Mouse (Mus musculus) thymus, adult 2 months (tissue): ENCODE results near the gene Clock. TPM values are rescaled to one million over a fixed set of nuclear protein-coding genes. Genes with fewer than 3 reads are reported as not detected.

ENCODE experiments used
- DNase-seq: peaks from one replicate; pipeline ENCODE4 v3.0.0; 2021
- H3K27ac ChIP-seq: fragments of 200-500 bp; 2 replicates; pipeline ENCODE4 v1.5.1; 2012; ENCODE audit warnings: low read length, control low read depth; ENCODE audit not compliant: control insufficient read depth, insufficient read depth
- H3K27me3 ChIP-seq: fragments of 200-500 bp; 2 replicates; pipeline ENCODE4 v1.6.1; 2012; ENCODE audit warnings: mild to moderate bottlenecking, low read length, moderate library complexity, mixed read lengths; ENCODE audit not compliant: control insufficient read depth, insufficient read depth
- H3K36me3 ChIP-seq: fragments of 200-500 bp; 2 replicates; pipeline ENCODE4 v1.6.1; 2012; ENCODE audit warnings: mild to moderate bottlenecking, low read length, moderate library complexity; ENCODE audit not compliant: control insufficient read depth, insufficient read depth
- H3K4me1 ChIP-seq: fragments of 200-500 bp; replicated peaks from 2 replicates; pipeline ENCODE4 v1.6.1; 2012; ENCODE audit warnings: low read length; ENCODE audit not compliant: control insufficient read depth, insufficient read depth
- H3K4me3 ChIP-seq: fragments of 200-500 bp; 2 replicates; pipeline ENCODE4 v1.5.1; 2012; ENCODE audit warnings: mild to moderate bottlenecking, low read length, control low read depth, moderate library complexity; ENCODE audit not compliant: control insufficient read depth, insufficient read depth
- CTCF ChIP-seq: fragments of 200-500 bp; IDR thresholded peaks from 2 replicates; pipeline ENCODE4 v1.5.1; 2012; ENCODE audit warnings: mild to moderate bottlenecking, control low read depth, low read length, moderate library complexity, borderline replicate concordance; ENCODE audit not compliant: control insufficient read depth, poor library complexity, insufficient read depth; ENCODE audit errors: extremely low read depth
- POLR2A ChIP-seq: fragments of 200-500 bp; IDR thresholded peaks from 2 replicates; pipeline ENCODE4 v1.6.1; 2012; ENCODE audit warnings: mild to moderate bottlenecking, low read length, control low read depth, moderate library complexity; ENCODE audit not compliant: control insufficient read depth, poor library complexity, insufficient read depth; ENCODE audit errors: extremely low read depth
- WGBS: fragments of 180-500 bp; shearing (Covaris S2); methylation state at CpG from one replicate; pipeline ENCODE4 v1.1.7; 2018; 5-methylcytosine and 5-hydroxymethylcytosine counted together
- polyA plus RNA-seq: library from polyadenylated mRNA; depleted of rRNA; stranded (reverse); fragments of >200 nt; gene quantifications from 2 replicates; pipeline ENCODE4 v1.2.3, GENCODE M21; 2012

Gene Clock
- polyA plus RNA-seq, 1 experiment, result 7.7 TPM

DNA sequence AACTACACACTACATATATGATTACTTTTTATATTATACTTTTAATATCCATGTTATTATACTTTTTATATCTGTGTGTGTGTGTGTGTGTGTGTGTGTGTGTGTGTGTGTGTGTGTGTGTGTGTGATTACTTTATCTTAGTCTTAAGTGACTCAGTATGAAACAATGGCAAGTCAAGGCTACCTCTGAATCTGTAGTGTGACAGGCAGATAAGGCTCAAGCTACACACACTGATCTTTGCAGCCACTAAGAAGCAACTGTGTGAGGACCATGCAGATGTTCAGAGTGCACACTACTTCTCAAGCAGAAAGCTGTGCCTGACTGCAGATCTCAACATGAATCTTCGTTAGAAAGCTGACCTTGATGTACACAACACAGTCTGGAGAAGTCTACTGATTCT lies 20.7 kb downstream of the Clock start:
- Histone ChIP-seq H3K4me3 (no peak overlapping the region), H3K27me3 (no peaks in the 10 kb centered on the region), H3K27ac (no peak overlapping the region), H3K36me3 (no peaks in the 10 kb centered on the region), H3K4me1 (no peaks in the 10 kb centered on the region)
- TF ChIP-seq CTCF (no peak), POLR2A (no peak)
- 96% methylated on average over 1 of the region's 1 CpGs for WGBS
- DNase-seq, result no peak

DNA sequence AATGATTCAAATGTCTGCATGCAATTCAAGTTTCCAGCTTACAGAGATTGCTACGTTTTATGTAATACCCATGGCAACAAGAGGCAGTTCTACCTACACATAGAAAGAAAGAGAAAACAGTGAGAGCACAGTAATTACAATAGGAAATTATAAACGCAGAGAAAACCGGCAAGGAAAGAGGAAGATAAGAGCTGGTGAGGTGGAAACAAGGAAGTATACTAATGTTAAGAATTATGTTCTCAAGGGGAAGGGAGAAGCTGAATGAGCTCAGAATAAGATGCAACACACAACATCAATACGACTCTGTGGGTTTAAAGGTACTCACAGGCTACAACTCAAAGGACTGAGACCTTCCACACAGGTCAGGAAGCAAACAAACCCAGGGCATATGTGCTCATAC lies 29.6 kb downstream of the Clock start:
- Histone ChIP-seq H3K27ac (no peak overlapping the region), H3K4me1 (no peaks in the 10 kb centered on the region), H3K27me3 (no peaks in the 10 kb centered on the region), H3K36me3 (no peaks in the 10 kb centered on the region), H3K4me3 (no peak overlapping the region)
- DNase-seq, result no peak
- TF ChIP-seq CTCF, result no peak
- no peak for TF ChIP-seq POLR2A
- 37% methylated on average over 4 of the region's 4 CpGs for WGBS

DNA sequence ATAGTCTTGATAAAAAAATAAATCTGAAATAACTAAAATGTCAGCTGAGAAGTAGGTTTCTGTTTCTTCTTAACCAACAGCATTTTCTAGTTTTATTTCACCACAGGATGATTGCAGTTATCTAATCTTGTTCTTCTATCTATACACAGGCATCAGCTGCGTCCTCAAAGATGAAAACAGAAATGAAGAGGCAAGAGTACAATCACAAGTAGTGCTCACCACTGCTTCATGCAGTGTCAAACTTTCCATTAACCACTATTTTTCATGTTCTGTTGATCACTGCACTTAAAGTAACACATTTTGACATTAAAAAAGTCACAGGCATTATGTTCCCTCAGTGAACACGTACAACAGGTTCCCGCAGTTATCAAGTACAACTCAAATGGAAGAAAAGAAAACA lies 53.6 kb downstream of the Clock start:
- 57% methylated on average over 3 of the region's 3 CpGs for WGBS
- TF ChIP-seq POLR2A, result no peak
- H3K4me1 ChIP-seq, result no peaks in the 10 kb centered on the region
- no peak overlapping the region for H3K27ac ChIP-seq
- no peaks in the 10 kb centered on the region for H3K27me3 ChIP-seq
- H3K36me3 ChIP-seq, result no peaks in the 10 kb centered on the region
- H3K4me3 ChIP-seq, result no peak overlapping the region
- DNase-seq, result no peak

DNA sequence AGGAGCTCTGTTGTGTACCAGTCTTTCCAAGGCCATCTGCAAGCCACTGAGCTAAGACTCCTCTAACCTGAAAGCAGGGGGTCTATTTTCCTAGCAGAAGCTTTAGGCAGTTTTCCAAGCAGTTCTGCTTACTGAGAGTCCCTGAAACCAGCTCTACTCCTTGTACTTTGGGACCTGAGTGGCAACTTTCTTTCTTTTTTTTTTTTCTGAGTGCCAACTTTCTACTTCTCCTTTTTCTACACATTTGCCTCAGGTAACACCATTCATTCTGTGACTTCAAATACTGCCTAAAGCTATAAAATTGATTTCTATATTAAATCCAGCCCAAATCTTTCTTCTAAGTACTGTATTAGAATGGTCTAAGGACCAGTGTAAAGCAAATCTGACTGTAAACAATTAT lies 58.1 kb downstream of the Clock start:
- no peak for DNase-seq
- no peak for TF ChIP-seq CTCF
- TF ChIP-seq POLR2A, result no peak
- Histone ChIP-seq H3K4me3 (no peak overlapping the region), H3K27me3 (no peaks in the 10 kb centered on the region), H3K36me3 (no peaks in the 10 kb centered on the region), H3K27ac (no peak overlapping the region), H3K4me1 (no peaks in the 10 kb centered on the region)

DNA sequence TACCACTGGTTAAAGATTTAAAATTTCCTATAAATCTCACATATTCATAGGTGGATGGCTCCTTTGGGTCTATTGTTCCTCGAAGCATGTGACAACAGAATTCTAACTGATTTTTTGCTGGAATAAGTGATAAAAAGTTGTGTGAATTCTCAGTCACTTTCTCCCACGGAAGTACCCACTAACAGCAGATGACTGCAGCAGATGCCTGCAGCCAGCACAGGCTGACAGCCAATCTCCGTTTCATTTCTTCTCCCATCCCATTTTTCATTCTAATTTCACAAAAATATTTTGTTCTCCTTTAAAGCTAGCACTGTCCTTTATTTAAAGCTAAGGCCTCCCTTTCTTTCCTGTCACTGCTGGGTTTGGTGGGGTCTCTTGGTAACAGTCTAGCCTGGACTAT lies 59.2 kb downstream of the Clock start:
- 97% methylated on average over 3 of the region's 3 CpGs for WGBS
- Histone ChIP-seq H3K4me1 (no peaks in the 10 kb centered on the region), H3K36me3 (no peaks in the 10 kb centered on the region), H3K27me3 (no peaks in the 10 kb centered on the region), H3K4me3 (no peak overlapping the region), H3K27ac (no peak overlapping the region)
- TF ChIP-seq POLR2A (no peak), CTCF (no peak)
- DNase-seq, result no peak

DNA sequence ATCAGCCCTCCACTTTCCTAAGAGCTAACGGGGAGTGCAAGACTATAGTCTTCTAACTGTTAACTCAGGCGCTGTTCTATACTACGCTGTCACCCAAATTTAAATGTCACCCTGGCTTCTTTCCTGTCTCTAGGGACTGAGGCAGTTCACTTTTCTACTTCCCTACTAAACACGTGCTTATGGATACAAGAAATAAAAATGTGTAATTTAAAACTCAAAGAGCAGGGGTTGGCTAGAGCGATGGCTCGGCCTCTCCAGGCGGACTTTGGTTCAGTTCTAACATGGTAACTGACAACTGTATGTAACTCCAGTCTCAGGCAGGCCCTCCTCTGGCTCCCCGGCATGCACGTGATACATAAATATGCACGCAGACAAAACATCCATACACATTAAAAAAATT lies 60.2 kb downstream of the Clock start:
- no peak overlapping the region for H3K27ac ChIP-seq
- 96% methylated on average over 10 of the region's 10 CpGs for WGBS
- no peak for TF ChIP-seq POLR2A
- TF ChIP-seq CTCF, result no peak
- H3K27me3 ChIP-seq, result no peaks in the 10 kb centered on the region
- no peaks in the 10 kb centered on the region for H3K4me1 ChIP-seq
- H3K36me3 ChIP-seq, result no peaks in the 10 kb centered on the region
- no peak for DNase-seq
- no peak overlapping the region for H3K4me3 ChIP-seq

DNA sequence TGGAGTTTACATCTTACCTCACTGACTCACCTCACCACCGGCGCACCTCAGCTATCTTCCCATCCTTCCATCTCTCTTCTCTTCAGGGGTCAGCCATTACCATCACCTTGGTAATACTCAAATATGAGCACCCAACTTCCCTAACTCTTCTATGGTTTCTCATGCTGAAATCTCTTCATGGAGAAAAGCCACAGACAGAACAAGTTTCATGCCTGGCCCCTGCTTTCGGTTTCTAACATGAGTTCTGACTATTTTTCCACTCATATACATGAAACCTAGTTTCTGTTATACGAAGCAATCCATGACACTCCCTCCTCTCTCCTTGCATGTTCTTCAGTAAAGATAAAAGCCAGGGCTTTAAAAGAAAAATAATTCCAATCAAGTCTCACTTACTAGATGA lies 60.7 kb downstream of the Clock start:
- no peaks in the 10 kb centered on the region for H3K4me1 ChIP-seq
- H3K4me3 ChIP-seq, result no peak overlapping the region
- TF ChIP-seq POLR2A, result no peak
- H3K27ac ChIP-seq, result no peak overlapping the region
- no peaks in the 10 kb centered on the region for H3K36me3 ChIP-seq
- DNase-seq, result no peak
- WGBS, result 94% methylated on average over 4 of the region's 4 CpGs
- H3K27me3 ChIP-seq, result no peaks in the 10 kb centered on the region

DNA sequence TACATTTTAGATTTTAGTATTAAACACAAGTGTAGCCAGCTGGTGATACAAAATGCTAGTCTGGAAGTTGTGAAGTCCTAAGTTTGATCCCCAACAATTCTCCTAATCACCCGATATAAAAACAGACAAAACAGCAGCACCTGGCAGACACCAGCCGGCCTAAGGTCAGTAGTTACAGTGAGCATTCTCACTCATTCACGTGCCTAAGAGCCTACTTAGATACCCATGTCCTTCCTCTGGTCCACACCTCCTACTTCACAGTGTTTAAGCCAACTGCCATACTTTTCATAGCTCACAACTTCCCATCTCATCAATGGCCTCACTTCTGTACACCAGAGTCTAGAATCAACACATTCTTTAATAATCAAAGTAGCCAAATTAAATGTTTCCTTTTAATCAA lies 61.3 kb downstream of the Clock start:
- no peak for DNase-seq
- 92% methylated on average over 3 of the region's 3 CpGs for WGBS
- Histone ChIP-seq H3K36me3 (no peaks in the 10 kb centered on the region), H3K4me3 (no peak overlapping the region), H3K27me3 (no peaks in the 10 kb centered on the region), H3K27ac (no peak overlapping the region), H3K4me1 (no peaks in the 10 kb centered on the region)
- TF ChIP-seq POLR2A, result no peak
- no peak for TF ChIP-seq CTCF
